Mouse (Mus musculus): ENCODE measurements at regions not wholly inside any gene's neighbourhood (a gene's known extent, or its start where the extent isn't known, plus 50 kb on each side); places are given as distances from the start of the nearest gene placed in this dataset.

DNA sequence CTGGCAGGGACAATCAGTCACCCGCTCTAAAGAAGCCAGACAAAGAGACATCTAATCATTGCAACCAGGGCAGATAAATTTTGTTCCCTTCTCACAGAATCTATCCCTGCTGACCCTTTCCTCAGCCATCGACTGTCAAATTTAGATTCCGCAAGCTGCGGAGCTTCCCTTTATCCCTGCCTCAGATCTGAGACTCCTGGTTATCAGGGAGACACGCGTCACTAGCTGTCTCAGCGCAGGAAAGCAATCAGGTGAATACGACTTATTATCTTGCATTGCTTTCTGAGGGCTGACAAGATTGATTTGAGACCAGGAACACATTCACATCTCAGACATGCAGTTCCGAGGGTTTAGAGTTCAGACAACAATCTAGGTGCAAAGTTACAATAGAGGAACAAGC, 618.3 kb downstream of the Nedd1 start:
- Histone ChIP-seq H3K9me3 (ENCODE audit: control insufficient read depth, low read length) (no peaks in the 10 kb centered on the region), H3K4me1 (replicated peaks; ENCODE audit: control insufficient read depth, insufficient read depth, low read length) (peaks cover 4% of the 10 kb centered on the region; the same call in 1 of the 2 replicates), H3K36me3 (ENCODE audit: control insufficient read depth, insufficient read depth, low read length) (no peaks in the 10 kb centered on the region), H3K27ac (ENCODE audit: low read depth, low read length) (no peak overlapping the region; the same call in 1 of the 2 replicates), H3K4me3 (ENCODE audit: low read depth, low read length) (no peak overlapping the region), H3K4me2 (ENCODE audit: low read depth, low read length, severe bottlenecking) (no peak overlapping the region), H3K9ac (ENCODE audit: low read length) (no peak overlapping the region), H3K27me3 (ENCODE audit: control insufficient read depth, insufficient read depth, low read length) (no peaks in the 10 kb centered on the region)
- ATAC-seq (replicated peaks; ENCODE audit: low FRiP score) (no peak), DNase-seq (ENCODE audit: low spot score) (no peak)
- WGBS, result 74% methylated on average over 9 of the region's 9 CpGs

DNA sequence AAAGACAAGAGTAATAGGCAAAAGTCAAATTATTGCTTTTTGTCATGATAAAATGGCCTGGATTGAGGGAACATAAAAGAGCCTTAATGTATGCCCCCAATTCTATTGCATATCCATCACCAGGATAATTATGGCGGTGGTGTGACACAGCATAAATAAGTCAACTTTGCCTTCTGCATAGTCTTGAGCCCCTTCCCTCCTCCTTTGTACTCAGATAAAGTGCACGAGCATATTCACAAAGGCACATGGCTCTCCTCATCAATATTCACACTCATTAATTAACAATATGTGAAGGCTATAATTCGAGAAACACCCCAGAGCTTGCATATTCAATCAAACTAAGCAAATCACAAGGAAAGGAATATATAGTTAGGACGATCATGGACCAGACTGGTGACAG, 619.5 kb downstream of the Nedd1 start:
- no peak for DNase-seq (ENCODE audit: low spot score)
- ATAC-seq (replicated peaks; ENCODE audit: low FRiP score), result no peak
- WGBS, result 55% methylated on average over 4 of the region's 4 CpGs
- H3K9me3 ChIP-seq (ENCODE audit: control insufficient read depth, low read length), result no peaks in the 10 kb centered on the region
- H3K4me3 ChIP-seq (ENCODE audit: low read depth, low read length), result no peak overlapping the region
- H3K27ac ChIP-seq (ENCODE audit: low read depth, low read length), result no peak overlapping the region
- H3K36me3 ChIP-seq (ENCODE audit: control insufficient read depth, insufficient read depth, low read length), result no peaks in the 10 kb centered on the region
- H3K27me3 ChIP-seq (ENCODE audit: control insufficient read depth, insufficient read depth, low read length), result no peaks in the 10 kb centered on the region
- H3K4me1 ChIP-seq (replicated peaks; ENCODE audit: control insufficient read depth, insufficient read depth, low read length), result peaks cover 4% of the 10 kb centered on the region; the same call in 1 of the 2 replicates
- H3K9ac ChIP-seq (ENCODE audit: low read length), result no peak overlapping the region
- no peak overlapping the region for H3K4me2 ChIP-seq (ENCODE audit: low read depth, low read length, severe bottlenecking)

DNA sequence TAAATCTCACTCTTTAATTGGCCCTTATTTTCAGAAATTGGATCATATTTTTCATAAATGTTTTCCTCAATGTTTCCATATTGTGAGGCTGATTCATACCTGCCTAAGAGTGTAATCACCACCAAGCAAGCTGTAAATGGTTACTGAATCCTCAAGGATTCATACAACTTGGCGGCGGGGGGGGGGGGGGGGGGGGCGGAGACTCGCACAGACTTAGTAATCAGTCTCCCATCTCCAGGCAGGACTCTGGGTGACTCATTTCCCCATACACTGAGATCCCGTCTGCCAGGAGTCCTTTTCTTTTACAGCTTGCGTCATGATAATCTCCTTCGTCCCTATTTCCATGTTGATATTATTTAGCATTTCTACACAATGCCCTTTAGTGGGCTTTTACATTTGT, 624.7 kb downstream of the Nedd1 start:
- Histone ChIP-seq H3K9me3 (ENCODE audit: control insufficient read depth, low read length) (no peaks in the 10 kb centered on the region), H3K27me3 (ENCODE audit: control insufficient read depth, insufficient read depth, low read length) (no peaks in the 10 kb centered on the region; the same call in 1 of the 2 replicates), H3K4me3 (ENCODE audit: low read depth, low read length) (no peak overlapping the region), H3K36me3 (ENCODE audit: control insufficient read depth, insufficient read depth, low read length) (no peaks in the 10 kb centered on the region), H3K27ac (ENCODE audit: low read depth, low read length) (no peak overlapping the region), H3K9ac (ENCODE audit: low read length) (no peak overlapping the region), H3K4me1 (replicated peaks; ENCODE audit: control insufficient read depth, insufficient read depth, low read length) (no peaks in the 10 kb centered on the region), H3K4me2 (ENCODE audit: low read depth, low read length, severe bottlenecking) (no peak overlapping the region)
- DNase-seq (ENCODE audit: low spot score) (no peak), ATAC-seq (replicated peaks; ENCODE audit: low FRiP score) (0 out of 2 replicates have a peak, but pooled peaks have one; percentile 12)
- WGBS, result 11% methylated on average over 6 of the region's 7 CpGs

DNA sequence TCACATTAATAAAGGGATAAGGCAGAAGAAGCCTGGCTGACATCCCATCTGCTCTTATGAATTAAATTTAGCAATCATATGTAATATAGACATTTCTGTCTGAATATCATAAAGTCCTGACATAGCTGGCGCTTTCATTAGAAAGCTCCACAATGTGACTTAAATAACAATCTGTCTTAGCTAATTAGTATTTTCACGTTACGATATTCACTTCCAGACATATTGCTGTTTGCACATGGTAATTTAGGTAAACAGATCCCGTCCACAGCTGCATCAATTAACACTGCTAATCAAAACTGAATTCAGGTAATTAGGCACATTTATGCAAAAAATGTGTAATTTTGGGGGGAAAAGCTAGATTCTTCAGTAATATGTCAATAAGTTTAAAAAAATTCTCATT, 625.1 kb downstream of the Nedd1 start:
- WGBS, result 70% methylated on average over 4 of the region's 4 CpGs
- DNase-seq (ENCODE audit: low spot score), result no peak
- Histone ChIP-seq H3K9ac (ENCODE audit: low read length) (no peak overlapping the region), H3K4me1 (replicated peaks; ENCODE audit: control insufficient read depth, insufficient read depth, low read length) (peaks cover 2% of the 10 kb centered on the region; the same call in 1 of the 2 replicates), H3K4me3 (ENCODE audit: low read depth, low read length) (no peak overlapping the region), H3K27ac (ENCODE audit: low read depth, low read length) (no peak overlapping the region), H3K36me3 (ENCODE audit: control insufficient read depth, insufficient read depth, low read length) (no peaks in the 10 kb centered on the region), H3K27me3 (ENCODE audit: control insufficient read depth, insufficient read depth, low read length) (no peaks in the 10 kb centered on the region; the same call in 1 of the 2 replicates), H3K9me3 (ENCODE audit: control insufficient read depth, low read length) (no peaks in the 10 kb centered on the region), H3K4me2 (ENCODE audit: low read depth, low read length, severe bottlenecking) (no peak overlapping the region)
- no peak for ATAC-seq (replicated peaks; ENCODE audit: low FRiP score)

DNA sequence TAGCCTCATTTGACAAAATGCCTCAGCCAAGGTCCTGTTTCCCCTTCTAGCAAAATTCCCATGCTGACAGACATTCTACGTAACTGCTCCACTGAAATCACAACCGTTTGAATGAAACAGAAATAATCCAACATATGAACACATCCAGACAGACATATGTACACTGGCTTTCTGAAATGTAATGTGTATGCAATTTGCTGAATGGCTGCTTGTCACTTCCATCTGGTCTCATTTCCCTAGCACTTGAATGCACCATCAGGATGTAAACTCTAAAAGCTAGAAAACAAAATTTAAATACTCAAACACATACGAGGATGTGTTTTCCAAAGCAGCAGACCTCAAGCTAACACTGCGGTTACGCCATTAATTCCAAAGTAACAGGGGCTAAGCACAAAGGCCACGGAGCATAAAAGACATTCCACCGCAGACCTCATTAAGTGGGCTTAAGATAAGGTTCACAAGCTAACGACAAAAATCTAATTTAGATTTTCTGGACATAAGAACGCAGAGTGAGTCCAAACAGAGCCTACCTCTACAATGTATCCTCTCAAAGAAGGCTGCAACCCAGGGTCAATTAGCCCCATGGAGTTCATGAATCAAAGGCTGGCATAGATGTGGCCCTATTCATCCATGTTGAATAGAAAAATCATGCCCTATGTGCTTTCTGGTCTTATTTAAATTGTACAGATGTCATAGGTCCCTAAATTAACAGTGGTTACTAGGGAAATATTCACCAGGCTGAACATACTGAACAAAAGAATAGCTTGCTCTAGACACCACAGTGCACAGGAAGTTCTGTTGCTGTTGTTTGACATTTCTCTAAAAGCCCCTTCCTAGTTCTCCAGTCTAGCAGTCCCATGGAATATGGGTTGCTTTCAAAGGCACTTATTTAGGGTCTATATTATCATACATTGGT, 630.5 kb downstream of the Nedd1 start:
- H3K4me3 ChIP-seq (ENCODE audit: low read depth, low read length), result no peak overlapping the region
- no peaks in the 10 kb centered on the region; the same call in 1 of the 2 replicates for H3K27me3 ChIP-seq (ENCODE audit: control insufficient read depth, insufficient read depth, low read length)
- ATAC-seq (replicated peaks; ENCODE audit: low FRiP score) (peak; percentile 89), DNase-seq (ENCODE audit: low spot score) (no peak)
- H3K4me2 ChIP-seq (ENCODE audit: low read depth, low read length, severe bottlenecking), result no peak overlapping the region
- H3K9me3 ChIP-seq (ENCODE audit: control insufficient read depth, low read length), result no peaks in the 10 kb centered on the region
- peak overlapping the region; percentile 58; the same call in 1 of the 2 replicates for H3K27ac ChIP-seq (ENCODE audit: low read depth, low read length)
- 17% methylated on average over 9 of the region's 9 CpGs for WGBS
- H3K9ac ChIP-seq (ENCODE audit: low read length), result no peak overlapping the region
- H3K4me1 ChIP-seq (replicated peaks; ENCODE audit: control insufficient read depth, insufficient read depth, low read length), result peaks cover 6% of the 10 kb centered on the region; the same call in 1 of the 2 replicates
- H3K36me3 ChIP-seq (ENCODE audit: control insufficient read depth, insufficient read depth, low read length), result no peaks in the 10 kb centered on the region

DNA sequence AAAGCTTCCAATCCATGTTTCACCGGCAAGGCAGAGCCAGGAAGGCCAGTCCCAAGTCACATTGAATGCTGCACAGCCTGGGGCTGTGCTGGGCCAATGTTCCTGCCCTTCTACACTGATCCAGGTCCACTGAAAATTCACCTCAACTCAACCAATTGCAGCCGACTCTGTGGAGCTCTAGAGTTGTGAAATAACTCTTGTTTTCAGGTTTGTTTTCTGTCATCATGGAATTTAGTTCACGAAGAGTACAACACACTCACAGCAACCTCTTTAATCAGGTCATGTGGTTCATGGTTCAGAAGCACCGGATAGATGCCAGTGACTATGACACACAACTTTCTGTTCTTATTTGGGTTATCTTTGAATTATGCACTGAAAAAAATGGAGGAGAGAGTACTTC, 640.1 kb downstream of the Nedd1 start:
- ATAC-seq (replicated peaks; ENCODE audit: low FRiP score) (no peak), DNase-seq (ENCODE audit: low spot score) (no peak)
- Histone ChIP-seq H3K4me3 (ENCODE audit: low read depth, low read length) (no peak overlapping the region), H3K4me2 (ENCODE audit: low read depth, low read length, severe bottlenecking) (no peak overlapping the region), H3K36me3 (ENCODE audit: control insufficient read depth, insufficient read depth, low read length) (no peaks in the 10 kb centered on the region), H3K27me3 (ENCODE audit: control insufficient read depth, insufficient read depth, low read length) (no peaks in the 10 kb centered on the region), H3K27ac (ENCODE audit: low read depth, low read length) (no peak overlapping the region), H3K9me3 (ENCODE audit: control insufficient read depth, low read length) (no peaks in the 10 kb centered on the region), H3K4me1 (replicated peaks; ENCODE audit: control insufficient read depth, insufficient read depth, low read length) (peaks cover 10% of the 10 kb centered on the region; the same call in 1 of the 2 replicates), H3K9ac (ENCODE audit: low read length) (no peak overlapping the region)
- WGBS, result 85% methylated on average over 4 of the region's 4 CpGs

DNA sequence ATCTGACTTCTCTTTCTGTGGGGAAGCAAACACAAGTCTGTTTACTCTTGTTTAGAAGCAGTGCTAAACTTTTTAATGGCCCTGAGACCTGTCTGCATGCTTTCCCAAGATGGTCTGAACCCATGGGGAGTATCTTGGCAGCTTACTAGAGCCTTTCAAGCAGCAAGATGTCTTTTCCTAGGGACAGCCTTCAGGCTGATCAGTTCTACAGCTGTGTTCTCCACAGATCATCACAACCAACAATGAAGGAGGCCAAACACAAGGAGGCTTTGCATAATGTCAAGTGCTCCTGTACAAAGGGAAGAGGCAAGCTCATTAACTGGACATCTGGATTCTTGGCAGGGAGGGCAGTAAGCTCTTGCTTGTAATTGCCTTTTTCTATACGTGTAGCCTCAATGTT, 641.0 kb downstream of the Nedd1 start:
- no peaks in the 10 kb centered on the region for H3K9me3 ChIP-seq (ENCODE audit: control insufficient read depth, low read length)
- no peak overlapping the region for H3K4me2 ChIP-seq (ENCODE audit: low read depth, low read length, severe bottlenecking)
- H3K36me3 ChIP-seq (ENCODE audit: control insufficient read depth, insufficient read depth, low read length), result no peaks in the 10 kb centered on the region
- H3K9ac ChIP-seq (ENCODE audit: low read length), result no peak overlapping the region
- peak overlapping the region; percentile 57; the same call in 1 of the 2 replicates for H3K27ac ChIP-seq (ENCODE audit: low read depth, low read length)
- H3K4me3 ChIP-seq (ENCODE audit: low read depth, low read length), result no peak overlapping the region
- H3K27me3 ChIP-seq (ENCODE audit: control insufficient read depth, insufficient read depth, low read length), result no peaks in the 10 kb centered on the region
- WGBS, result 16% methylated on average over 1 of the region's 1 CpGs
- peaks cover 10% of the 10 kb centered on the region; the same call in 1 of the 2 replicates for H3K4me1 ChIP-seq (replicated peaks; ENCODE audit: control insufficient read depth, insufficient read depth, low read length)
- DNase-seq (ENCODE audit: low spot score), result no peak
- 0 out of 2 replicates have a peak, but pooled peaks have one; percentile 38 for ATAC-seq (replicated peaks; ENCODE audit: low FRiP score)

DNA sequence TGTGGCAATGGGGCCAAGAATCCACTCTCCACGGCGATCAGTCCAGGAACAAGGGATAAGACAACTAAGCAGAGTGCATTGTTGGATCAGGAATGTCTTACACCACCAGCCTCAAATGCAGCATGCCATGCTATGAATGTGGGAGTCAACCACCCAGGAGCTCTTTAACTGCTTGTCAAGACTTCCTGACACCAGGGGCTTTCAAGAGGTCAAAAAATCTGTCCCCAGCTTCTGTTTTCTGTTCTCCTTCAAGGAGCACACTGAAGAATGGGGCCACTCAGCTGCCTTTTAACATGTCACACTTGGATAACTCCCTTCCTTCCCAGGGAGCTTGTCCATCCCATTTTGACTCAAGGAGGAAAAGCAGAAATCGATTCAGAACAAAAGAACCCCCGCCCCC, 642.8 kb downstream of the Nedd1 start:
- no peaks in the 10 kb centered on the region for H3K27me3 ChIP-seq (ENCODE audit: control insufficient read depth, insufficient read depth, low read length)
- peaks cover 16% of the 10 kb centered on the region; the same call in 1 of the 2 replicates for H3K4me1 ChIP-seq (replicated peaks; ENCODE audit: control insufficient read depth, insufficient read depth, low read length)
- no peaks in the 10 kb centered on the region for H3K36me3 ChIP-seq (ENCODE audit: control insufficient read depth, insufficient read depth, low read length)
- 4% methylated on average over 4 of the region's 4 CpGs for WGBS
- H3K4me2 ChIP-seq (ENCODE audit: low read depth, low read length, severe bottlenecking), result no peak overlapping the region
- H3K4me3 ChIP-seq (ENCODE audit: low read depth, low read length), result no peak overlapping the region
- H3K27ac ChIP-seq (ENCODE audit: low read depth, low read length), result no peak overlapping the region
- no peak for ATAC-seq (replicated peaks; ENCODE audit: low FRiP score)
- no peaks in the 10 kb centered on the region for H3K9me3 ChIP-seq (ENCODE audit: control insufficient read depth, low read length)
- DNase-seq (ENCODE audit: low spot score), result no peak
- no peak overlapping the region for H3K9ac ChIP-seq (ENCODE audit: low read length)

All from forebrain, embryonic 11.5 days (tissue).